Mouse (Mus musculus): ENCODE data around the gene Cd82. TPM values are rescaled to one million over a fixed set of nuclear protein-coding genes. Genes with fewer than 3 reads are reported as not detected.

Cd82 gene
- polyA plus RNA-seq, 1 experiment from 2014 or later = 113 TPM

GRCm38 (mm10) chr2:93453046-93453445, 9.9 kb downstream of the Cd82 start:
- no peak for ATAC-seq (ENCODE audit: insufficient read depth)
- Histone ChIP-seq H3K27me3 (no peaks in the 10 kb centered on the region), H3K36me3 (replicated peaks) (peaks cover 59% of the 10 kb centered on the region), H3K9ac (0 out of 2 replicates have a peak overlapping the region, but pooled peaks have one; percentile 39), H3K4me2 (peak overlapping the region; percentile 33; the same call in 1 of the 2 replicates), H3K4me3 (replicated peaks) (no peak overlapping the region), H3K27ac (replicated peaks) (peak overlapping the region; percentile 98), H3K4me1 (replicated peaks) (peaks cover 100% of the 10 kb centered on the region), H3K9me3 (replicated peaks) (no peaks in the 10 kb centered on the region)
- 64% methylated on average over 4 of the region's 4 CpGs for WGBS (ENCODE audit: insufficient replicate concordance)

DNA sequence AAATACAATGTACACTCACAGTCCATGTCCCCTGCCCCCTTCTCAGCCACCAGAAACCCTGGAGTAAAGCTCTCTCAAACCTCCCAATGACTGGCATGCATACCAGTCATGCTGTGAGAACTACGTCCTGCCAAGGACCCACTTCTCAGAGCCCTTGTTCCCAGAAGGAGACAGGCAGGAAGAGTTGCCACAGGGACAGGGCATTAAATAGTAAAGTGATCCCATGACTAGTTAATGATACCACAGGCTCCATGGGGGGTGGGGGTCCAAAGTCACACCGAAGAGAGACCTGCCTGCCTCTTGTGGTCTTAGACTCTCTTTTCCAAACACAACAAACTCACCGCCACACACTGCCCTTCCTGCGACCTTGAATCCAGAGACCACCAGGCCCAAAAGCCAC, 10.4 kb downstream of the Cd82 start:
- peaks cover 100% of the 10 kb centered on the region for H3K4me1 ChIP-seq (replicated peaks)
- H3K4me3 ChIP-seq (replicated peaks) = no peak overlapping the region
- H3K4me2 ChIP-seq = peak overlapping the region; percentile 33
- 76% methylated on average over 4 of the region's 4 CpGs for WGBS (ENCODE audit: insufficient replicate concordance)
- H3K9me3 ChIP-seq (replicated peaks) = no peaks in the 10 kb centered on the region
- ATAC-seq (ENCODE audit: insufficient read depth) = no peak
- H3K27ac ChIP-seq (replicated peaks) = peak overlapping the region; percentile 98
- peak overlapping the region; percentile 39 for H3K9ac ChIP-seq
- no peaks in the 10 kb centered on the region for H3K27me3 ChIP-seq
- H3K36me3 ChIP-seq (replicated peaks) = peaks cover 57% of the 10 kb centered on the region

DNA sequence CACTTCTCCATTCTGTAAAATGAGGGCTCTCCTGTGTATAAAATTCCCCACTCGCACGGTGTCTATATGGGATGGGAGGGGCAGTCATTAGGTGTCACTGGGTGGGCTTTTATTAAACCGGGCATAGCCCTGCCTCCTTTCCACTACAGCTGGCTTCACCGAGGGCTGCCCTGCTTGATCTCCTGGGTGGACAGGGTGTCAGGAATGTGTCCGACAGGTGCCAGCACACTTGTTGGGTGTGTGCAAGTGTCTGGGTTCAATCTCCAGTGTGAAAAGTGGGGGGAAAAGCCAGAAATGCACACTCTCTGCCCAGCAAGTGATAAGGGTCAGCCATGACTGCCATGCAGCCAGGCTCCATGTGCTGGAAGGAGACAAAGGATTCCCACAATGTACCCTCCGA, 10.9 kb downstream of the Cd82 start:
- Histone ChIP-seq H3K27ac (replicated peaks) (peak overlapping the region; percentile 98), H3K4me1 (replicated peaks) (peaks cover 100% of the 10 kb centered on the region), H3K4me2 (peak overlapping the region; percentile 33; the same call in 1 of the 2 replicates), H3K36me3 (replicated peaks) (peaks cover 55% of the 10 kb centered on the region), H3K9ac (peak overlapping the region; percentile 39), H3K9me3 (replicated peaks) (no peaks in the 10 kb centered on the region), H3K4me3 (replicated peaks) (no peak overlapping the region), H3K27me3 (no peaks in the 10 kb centered on the region)
- ATAC-seq (ENCODE audit: insufficient read depth) = no peak
- 48% methylated on average over 6 of the region's 6 CpGs for WGBS (ENCODE audit: insufficient replicate concordance)

GRCm38 (mm10) chr2:93451219-93451938, 11.6 kb downstream of the Cd82 start:
- Histone ChIP-seq H3K9me3 (replicated peaks) (no peaks in the 10 kb centered on the region), H3K9ac (peak overlapping the region; percentile 39; the same call in 1 of the 2 replicates), H3K36me3 (replicated peaks) (peaks cover 62% of the 10 kb centered on the region), H3K27ac (replicated peaks) (peak overlapping the region; percentile 98), H3K4me3 (replicated peaks) (no peak overlapping the region), H3K4me1 (replicated peaks) (peaks cover 100% of the 10 kb centered on the region), H3K4me2 (peak overlapping the region; percentile 5; the same call in 1 of the 2 replicates), H3K27me3 (no peaks in the 10 kb centered on the region)
- WGBS (ENCODE audit: insufficient replicate concordance) = 78% methylated on average over 6 of the region's 6 CpGs
- no peak for ATAC-seq (ENCODE audit: insufficient read depth)

- Histone ChIP-seq H3K4me1 (replicated peaks) (peaks cover 100% of the 10 kb centered on the region), H3K36me3 (replicated peaks) (peaks cover 66% of the 10 kb centered on the region), H3K4me2 (no peak overlapping the region), H3K27ac (replicated peaks) (peak overlapping the region; percentile 98), H3K27me3 (no peaks in the 10 kb centered on the region), H3K9ac (peak overlapping the region; percentile 49; the same call in 1 of the 2 replicates), H3K9me3 (replicated peaks) (no peaks in the 10 kb centered on the region), H3K4me3 (replicated peaks) (no peak overlapping the region)
- no peak for ATAC-seq (ENCODE audit: insufficient read depth)
- 72% methylated on average over 7 of the region's 7 CpGs for WGBS (ENCODE audit: insufficient replicate concordance)
Observed at GRCm38 (mm10) chr2:93450695-93451094, 12.2 kb downstream of the Cd82 start.

GRCm38 (mm10) chr2:93449657-93450056, 13.3 kb downstream of the Cd82 start:
- no peak for ATAC-seq (ENCODE audit: insufficient read depth)
- Histone ChIP-seq H3K4me1 (replicated peaks) (peaks cover 100% of the 10 kb centered on the region), H3K36me3 (replicated peaks) (peaks cover 76% of the 10 kb centered on the region), H3K9me3 (replicated peaks) (no peaks in the 10 kb centered on the region), H3K4me3 (replicated peaks) (no peak overlapping the region), H3K4me2 (peak overlapping the region; percentile 13; the same call in 1 of the 2 replicates), H3K9ac (peak overlapping the region; percentile 49; the same call in 1 of the 2 replicates), H3K27me3 (no peaks in the 10 kb centered on the region), H3K27ac (replicated peaks) (peak overlapping the region; percentile 98)
- 38% methylated on average over 2 of the region's 2 CpGs for WGBS (ENCODE audit: insufficient replicate concordance)

DNA sequence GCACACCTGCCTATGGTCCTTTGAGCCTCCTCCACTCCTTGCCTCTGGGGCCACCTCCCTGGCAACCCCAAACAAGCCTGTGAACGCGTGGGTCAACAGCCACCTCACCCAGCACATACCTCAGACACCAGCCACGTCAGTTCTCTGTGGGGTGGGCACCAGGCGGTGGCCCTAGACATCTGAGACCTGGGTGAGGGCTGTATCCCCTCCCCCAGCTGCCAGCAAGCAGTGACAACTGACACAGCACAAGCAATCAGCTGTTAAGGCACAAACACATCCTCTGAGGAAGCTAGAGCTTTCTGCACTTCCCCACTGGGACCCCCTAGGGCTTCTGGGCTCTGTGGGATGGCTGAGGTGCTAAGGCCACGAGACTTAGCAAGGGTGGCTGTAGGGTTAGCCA, 14.2 kb downstream of the Cd82 start:
- Histone ChIP-seq H3K27me3 (no peaks in the 10 kb centered on the region), H3K4me1 (replicated peaks) (peaks cover 100% of the 10 kb centered on the region), H3K4me3 (replicated peaks) (0 out of 2 replicates have a peak overlapping the region, but pooled peaks have one; percentile 25), H3K36me3 (replicated peaks) (peaks cover 81% of the 10 kb centered on the region), H3K9me3 (replicated peaks) (no peaks in the 10 kb centered on the region), H3K27ac (replicated peaks) (peak overlapping the region; percentile 98), H3K4me2 (peak overlapping the region; percentile 62), H3K9ac (peak overlapping the region; percentile 49; the same call in 1 of the 2 replicates)
- WGBS (ENCODE audit: insufficient replicate concordance) = 56% methylated on average over 5 of the region's 5 CpGs
- ATAC-seq (ENCODE audit: insufficient read depth) = no peak

GRCm38 (mm10) chr2:93447500-93448249, 15.3 kb downstream of the Cd82 start:
- H3K27me3 ChIP-seq = no peaks in the 10 kb centered on the region
- H3K4me1 ChIP-seq (replicated peaks) = peaks cover 98% of the 10 kb centered on the region
- peak; percentile 92 for ATAC-seq (ENCODE audit: insufficient read depth)
- no peaks in the 10 kb centered on the region for H3K9me3 ChIP-seq (replicated peaks)
- peak overlapping the region; percentile 98 for H3K27ac ChIP-seq (replicated peaks)
- peak overlapping the region; percentile 25 for H3K4me3 ChIP-seq (replicated peaks)
- H3K4me2 ChIP-seq = peak overlapping the region; percentile 62
- 27% methylated on average over 6 of the region's 6 CpGs for WGBS (ENCODE audit: insufficient replicate concordance)
- H3K9ac ChIP-seq = peak overlapping the region; percentile 49
- peaks cover 81% of the 10 kb centered on the region for H3K36me3 ChIP-seq (replicated peaks)

DNA sequence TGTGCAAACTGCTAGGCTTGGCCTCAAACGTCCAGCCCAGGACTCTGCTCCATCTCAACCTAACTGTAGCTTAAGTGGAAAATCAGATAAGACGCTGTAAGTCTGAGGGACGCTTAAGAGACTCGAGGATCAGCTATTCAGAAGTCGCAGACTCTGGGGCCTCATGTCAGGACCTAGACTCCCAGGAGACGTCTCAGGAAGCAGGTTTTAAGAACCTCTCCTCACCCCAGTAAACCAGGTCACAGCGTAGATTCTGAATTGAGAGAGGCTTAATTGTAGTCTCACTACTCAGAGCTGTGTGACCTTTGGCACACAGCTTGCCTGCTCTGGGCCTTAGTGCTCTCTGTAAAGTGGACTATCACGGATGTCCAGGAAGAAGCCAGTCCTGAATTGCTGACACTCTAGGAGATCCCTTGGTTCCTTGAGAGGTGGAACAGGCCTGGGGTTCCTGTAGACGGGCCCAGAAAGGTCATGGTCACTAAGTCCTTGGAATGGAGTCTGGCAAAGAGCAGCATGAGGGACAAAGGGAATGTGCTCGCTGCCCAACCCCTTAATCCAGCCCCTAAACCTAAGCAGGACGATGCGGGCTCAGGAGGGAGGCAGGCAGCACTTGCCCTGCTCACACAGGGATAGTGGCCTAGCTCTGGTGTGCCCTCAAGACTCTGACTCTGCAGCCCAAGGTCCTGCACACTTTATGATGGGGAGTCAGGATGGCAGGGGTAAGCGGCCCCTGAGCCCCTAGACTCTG, 16.2 kb downstream of the Cd82 start:
- WGBS (ENCODE audit: insufficient replicate concordance) = 43% methylated on average over 13 of the region's 13 CpGs
- peak overlapping the region; percentile 98 for H3K27ac ChIP-seq (replicated peaks)
- H3K9me3 ChIP-seq (replicated peaks) = no peaks in the 10 kb centered on the region
- H3K4me1 ChIP-seq (replicated peaks) = peaks cover 89% of the 10 kb centered on the region
- H3K4me3 ChIP-seq (replicated peaks) = peak overlapping the region; percentile 25
- H3K27me3 ChIP-seq = no peaks in the 10 kb centered on the region
- peak overlapping the region; percentile 49 for H3K9ac ChIP-seq
- no peak for ATAC-seq (ENCODE audit: insufficient read depth)
- peak overlapping the region; percentile 62 for H3K4me2 ChIP-seq
- H3K36me3 ChIP-seq (replicated peaks) = peaks cover 81% of the 10 kb centered on the region

DNA sequence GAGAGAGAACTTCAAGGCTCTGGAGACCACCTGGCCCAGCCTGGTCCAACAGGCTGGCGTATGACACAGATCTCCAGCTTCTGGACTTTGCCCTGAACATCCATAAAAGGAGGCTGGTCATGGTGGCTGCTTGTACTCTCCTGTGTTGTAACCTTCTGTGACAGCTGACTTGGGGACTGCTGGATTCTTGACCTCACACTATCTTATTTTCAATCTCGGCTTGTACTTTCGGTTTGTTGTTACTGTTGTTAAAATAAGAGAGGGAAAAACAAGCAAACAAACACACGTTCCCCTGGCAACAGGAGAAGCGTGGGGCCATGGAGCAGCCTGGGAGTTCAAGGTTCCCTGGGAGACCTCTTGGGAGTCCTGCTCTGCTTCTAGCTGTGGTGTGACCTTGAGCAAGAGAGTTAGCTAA, 17.7 kb downstream of the Cd82 start:
- Histone ChIP-seq H3K27ac (replicated peaks) (peak overlapping the region; percentile 98), H3K4me2 (no peak overlapping the region), H3K4me3 (replicated peaks) (no peak overlapping the region), H3K9me3 (replicated peaks) (no peaks in the 10 kb centered on the region), H3K27me3 (no peaks in the 10 kb centered on the region), H3K36me3 (replicated peaks) (peaks cover 88% of the 10 kb centered on the region), H3K4me1 (replicated peaks) (peaks cover 84% of the 10 kb centered on the region), H3K9ac (no peak overlapping the region)
- 75% methylated on average over 5 of the region's 5 CpGs for WGBS (ENCODE audit: insufficient replicate concordance)
- no peak for ATAC-seq (ENCODE audit: insufficient read depth)
